Mouse (Mus musculus): ENCODE results near the gene Prdm11. TPM values are rescaled to one million over a fixed set of nuclear protein-coding genes. Genes with fewer than 3 reads are reported as not detected.
A peak's percentile ranks its signal among the peaks of the same experiment; 100 is the strongest.

Prdm11 gene
- polyA plus RNA-seq, 1 experiment from 2014 or later: 4.8 TPM

GRCm38 (mm10) chr2:93012976-93013375 lies 33.0 kb downstream of the Prdm11 start:
- DNase-seq (ENCODE audit: low read depth, low spot score): no peak
- POLR2A ChIA-PET: no interaction called here

GRCm38 (mm10) chr2:93011933-93012332 lies 34.0 kb downstream of the Prdm11 start:
- DNase-seq (ENCODE audit: low read depth, low spot score) (no peak), ATAC-seq (no peak)
- no peak for TF ChIP-seq CTCF (IDR thresholded peaks at IDR 0.05)
- CTCF ChIA-PET: interaction anchor here (1.0 kb wide), 1 partner anchor 106 kb away, joined by 3 read pairs; no protein-coding TSS in a partner anchor
- POLR2A ChIA-PET: no interaction called here
- H3K27me3 ChIP-seq: no peaks in the 10 kb centered on the region
- in situ Hi-C loops (cut with MboI; ENCODE audit: low pct_unique_long_range_greater_than_20kb): no loop called here

More at GRCm38 (mm10) chr2:93012976-93013375, 33.0 kb downstream of the Prdm11 start:
- in situ Hi-C loops (cut with MboI; ENCODE audit: low pct_unique_long_range_greater_than_20kb): no loop called here
- H3K27me3 ChIP-seq: no peaks in the 10 kb centered on the region
- ATAC-seq: no peak
- CTCF ChIA-PET: no interaction called here
- TF ChIP-seq CTCF (IDR thresholded peaks at IDR 0.05): no peak

- in situ Hi-C loops (cut with MboI; ENCODE audit: low pct_unique_long_range_greater_than_20kb): no loop called here
- DNase-seq (ENCODE audit: low read depth, low spot score) (no peak), ATAC-seq (no peak)
- H3K27me3 ChIP-seq: no peaks in the 10 kb centered on the region
- no peak for TF ChIP-seq CTCF (IDR thresholded peaks at IDR 0.05)
- CTCF ChIA-PET: interaction anchor here (1.0 kb wide), 1 partner anchor 105 kb away, joined by 3 read pairs; no protein-coding TSS in a partner anchor
- POLR2A ChIA-PET: no interaction called here
Measured at GRCm38 (mm10) chr2:93011465-93011864, 34.5 kb downstream of the Prdm11 start.

GRCm38 (mm10) chr2:93007967-93008685 lies 37.8 kb downstream of the Prdm11 start:
- ChIA-PET CTCF (interaction anchor here (1.6 kb wide), 1 partner anchor 11 kb away, joined by 4 read pairs; no protein-coding TSS in a partner anchor), POLR2A (no interaction called here)
- no peak for TF ChIP-seq CTCF (IDR thresholded peaks at IDR 0.05)
- in situ Hi-C loops (cut with MboI; ENCODE audit: low pct_unique_long_range_greater_than_20kb): no loop called here
- ATAC-seq: no peak
- H3K27me3 ChIP-seq: no peaks in the 10 kb centered on the region
- no peak for DNase-seq (ENCODE audit: low read depth, low spot score)

GRCm38 (mm10) chr2:93005028-93005427 lies 40.9 kb downstream of the Prdm11 start:
- in situ Hi-C loops (cut with MboI; ENCODE audit: low pct_unique_long_range_greater_than_20kb): no loop called here
- DNase-seq (ENCODE audit: low read depth, low spot score) (no peak), ATAC-seq (peak; percentile 47)
- TF ChIP-seq CTCF (IDR thresholded peaks at IDR 0.05): no peak
- CTCF ChIA-PET: no interaction called here
- POLR2A ChIA-PET: interaction anchor here (0.6 kb wide), 1 partner anchor 33 kb away, joined by 5 read pairs; no protein-coding TSS in a partner anchor
- H3K27me3 ChIP-seq: no peaks in the 10 kb centered on the region

GRCm38 (mm10) chr2:92991976-92992375 lies 54.0 kb downstream of the Prdm11 start:
- ATAC-seq (no peak), DNase-seq (ENCODE audit: low read depth, low spot score) (no peak)
- POLR2A ChIA-PET: no interaction called here
- CTCF ChIA-PET: interaction anchor here (1.1 kb wide), 1 partner anchor 87 kb away, joined by 3 read pairs; no protein-coding TSS in a partner anchor
- TF ChIP-seq CTCF (IDR thresholded peaks at IDR 0.05): no peak
- no peaks in the 10 kb centered on the region for H3K27me3 ChIP-seq
- in situ Hi-C loops (cut with MboI; ENCODE audit: low pct_unique_long_range_greater_than_20kb): no loop called here

- DNase-seq (ENCODE audit: low read depth, low spot score) (no peak), ATAC-seq (no peak)
- TF ChIP-seq CTCF (IDR thresholded peaks at IDR 0.05): no peak
- no peaks in the 10 kb centered on the region for H3K27me3 ChIP-seq
- CTCF ChIA-PET: interaction anchor here (0.9 kb wide), 2 partner anchors 9 to 19 kb away, joined by 3 read pairs; no protein-coding TSS in a partner anchor
- in situ Hi-C loops (cut with MboI; ENCODE audit: low pct_unique_long_range_greater_than_20kb): no loop called here
- POLR2A ChIA-PET: no interaction called here
Measured at GRCm38 (mm10) chr2:92989593-92989992, 56.4 kb downstream of the Prdm11 start.

GRCm38 (mm10) chr2:92987901-92988631 lies 57.9 kb downstream of the Prdm11 start:
- no peaks in the 10 kb centered on the region for H3K27me3 ChIP-seq
- TF ChIP-seq CTCF (IDR thresholded peaks at IDR 0.05): no peak
- ATAC-seq (no peak), DNase-seq (ENCODE audit: low read depth, low spot score) (no peak)
- in situ Hi-C loops (cut with MboI; ENCODE audit: low pct_unique_long_range_greater_than_20kb): no loop called here
- ChIA-PET POLR2A (no interaction called here), CTCF (interaction anchor here (0.7 to 1.1 kb wide), 2 partner anchors 33 to 78 kb away, joined by 3 to 5 read pairs; no protein-coding TSS in a partner anchor)

GRCm38 (mm10) chr2:92987108-92987618 lies 58.8 kb downstream of the Prdm11 start:
- ATAC-seq (no peak), DNase-seq (ENCODE audit: low read depth, low spot score) (no peak)
- ChIA-PET CTCF (no interaction called here), POLR2A (interaction anchor here (0.6 kb wide), 1 partner anchor 33 kb away, joined by 4 read pairs; no protein-coding TSS in a partner anchor)
- no peaks in the 10 kb centered on the region for H3K27me3 ChIP-seq
- in situ Hi-C loops (cut with MboI; ENCODE audit: low pct_unique_long_range_greater_than_20kb): no loop called here
- TF ChIP-seq CTCF (IDR thresholded peaks at IDR 0.05): no peak

GRCm38 (mm10) chr2:92985600-92985999 lies 60.4 kb downstream of the Prdm11 start:
- in situ Hi-C loops (cut with MboI; ENCODE audit: low pct_unique_long_range_greater_than_20kb): no loop called here

More at GRCm38 (mm10) chr2:92985600-92985999, 60.4 kb downstream of the Prdm11 start:
- DNase-seq (ENCODE audit: low read depth, low spot score): no peak
- ChIA-PET CTCF (interaction anchor here (1.5 kb wide), 1 partner anchor 75 kb away, joined by 3 read pairs; no protein-coding TSS in a partner anchor), POLR2A (no interaction called here)
- TF ChIP-seq CTCF (IDR thresholded peaks at IDR 0.05): no peak
- no peaks in the 10 kb centered on the region for H3K27me3 ChIP-seq
- ATAC-seq: no peak

Measured in Patski (cell line).